In the genomic region with DNA sequence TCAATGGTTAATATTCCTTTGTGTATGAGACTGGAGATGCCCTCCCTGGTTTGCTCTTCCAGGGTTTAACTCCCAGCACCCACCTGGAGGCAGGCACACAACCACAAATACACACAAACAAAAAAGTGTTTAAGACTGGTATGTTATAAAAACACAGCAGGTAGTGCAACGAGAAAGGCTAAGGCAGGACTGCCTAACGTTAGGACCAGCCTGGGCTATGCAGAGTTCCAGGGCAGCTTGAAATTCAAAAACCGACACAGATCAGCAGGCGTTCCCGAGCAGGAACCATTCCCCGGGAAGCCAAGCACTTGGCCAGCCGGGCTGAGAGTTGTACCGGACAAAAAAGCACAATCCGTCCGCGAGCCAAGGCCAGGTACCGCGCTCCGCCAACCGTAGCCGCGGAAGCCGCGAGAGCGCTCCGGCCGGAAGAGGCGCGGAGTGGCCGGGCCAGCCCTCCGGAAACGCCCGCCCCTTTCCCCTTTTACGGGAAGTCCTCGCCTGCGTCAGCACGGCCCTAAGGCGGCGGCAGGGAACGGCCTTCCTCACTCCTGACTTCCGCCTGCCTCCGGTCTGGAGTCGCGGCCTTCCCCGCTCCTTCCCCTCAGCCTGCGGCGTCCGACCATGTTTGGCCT, we compare ENCODE assay signal across 8 mouse cellular contexts. TPM values are rescaled to one million over a fixed set of nuclear protein-coding genes. Genes with fewer than 3 reads are reported as not detected.
DNase-seq lines count a peak whose midpoint lies in the region; ATAC-seq and TF ChIP-seq lines count a peak whose summit lies in the region.

TSS of gene Mcl1 (plus strand) at position 553 of the 632 bp plus-strand sequence.

- under 1% methylated on average over 40 of the region's 43 CpGs for WGBS in hindbrain, embryonic 11.5 days
- WGBS in lung, postnatal 0 days = 2% methylated on average over 40 of the region's 43 CpGs

- peak within 1 kb of the TSS; percentile 95 for H3K4me3 ChIP-seq in hindbrain, embryonic 11.5 days (ENCODE audit: low read depth, low read length)
- H3K4me3 ChIP-seq in lung, postnatal 0 days (ENCODE audit: low read depth, low read length) = peak within 1 kb of the TSS; percentile 99

- H3K4me2 ChIP-seq in hindbrain, embryonic 11.5 days (replicated peaks; ENCODE audit: low read depth, low read length) = peak within 1 kb of the TSS; percentile 86
- peak within 1 kb of the TSS; percentile 71 for H3K4me2 ChIP-seq in lung, postnatal 0 days (replicated peaks; ENCODE audit: low read depth, low read length)

- no peaks in the 10 kb centered on the region for H3K36me3 ChIP-seq in hindbrain, embryonic 11.5 days (ENCODE audit: control insufficient read depth, insufficient read depth, low read length)
- peaks cover 22% of the 10 kb centered on the region; the same call in 1 of the 2 replicates for H3K36me3 ChIP-seq in lung, postnatal 0 days (ENCODE audit: insufficient read depth, low read length)

- TF ChIP-seq EP300 in lung, postnatal 0 days (IDR thresholded peaks at IDR 0.05) = peak; percentile 81

- peak; percentile 27; the same call in 1 of the 2 replicates for TF ChIP-seq CTCF in lung, postnatal 0 days (IDR thresholded peaks at IDR 0.05)

- peaks cover 3% of the 10 kb centered on the region for H3K4me1 ChIP-seq in hindbrain, embryonic 11.5 days (replicated peaks; ENCODE audit: control insufficient read depth, insufficient read depth, low read length)
- peaks cover 20% of the 10 kb centered on the region for H3K4me1 ChIP-seq in lung, postnatal 0 days (ENCODE audit: insufficient read depth, low read depth, low read length)

- peak within 1 kb of the TSS; percentile 98 for H3K27ac ChIP-seq in hindbrain, embryonic 11.5 days (ENCODE audit: low read depth, low read length)
- peak within 1 kb of the TSS; percentile 100 for H3K27ac ChIP-seq in lung, postnatal 0 days (ENCODE audit: low read length)

- no peaks in the 10 kb centered on the region for H3K9me3 ChIP-seq in hindbrain, embryonic 11.5 days (ENCODE audit: control insufficient read depth, low read length)
- H3K9me3 ChIP-seq in lung, postnatal 0 days (ENCODE audit: low read length) = no peaks in the 10 kb centered on the region

- H3K9ac ChIP-seq in hindbrain, embryonic 11.5 days (ENCODE audit: low read depth, low read length) = peak within 1 kb of the TSS; percentile 99
- H3K9ac ChIP-seq in lung, postnatal 0 days (replicated peaks; ENCODE audit: low read depth) = peak within 1 kb of the TSS; percentile 100

- no peaks in the 10 kb centered on the region for H3K27me3 ChIP-seq in hindbrain, embryonic 11.5 days (ENCODE audit: control insufficient read depth, insufficient read depth, low read length)
- no peaks in the 10 kb centered on the region for H3K27me3 ChIP-seq in lung, postnatal 0 days (replicated peaks; ENCODE audit: insufficient read depth, low read length)

- DNase-seq in Muller cell, postnatal 12 days (ENCODE audit: inconsistent ontology term) = peak; percentile 98
- peak; percentile 94 for DNase-seq in cerebellum, adult 9-11 months
- peak; percentile 84 to 93 for DNase-seq in frontal cortex, postnatal 10 days (ENCODE audit: low spot score in 2 of 2)
- peak; percentile 94 for DNase-seq in hindbrain, embryonic 11.5 days (ENCODE audit: low spot score)
- peak; percentile 93 to 94 for DNase-seq in layer of hippocampus, postnatal 10 days (ENCODE audit: low spot score in 2 of 2)
- DNase-seq in lung, postnatal 0 days (ENCODE audit: low spot score) = peak; percentile 98
- peak; percentile 95 for DNase-seq in ovary, postnatal 10 days (ENCODE audit: low spot score)
- DNase-seq in thymus, postnatal 0 days (ENCODE audit: low spot score) = peak; percentile 89

- peak; percentile 97 for ATAC-seq in hindbrain, embryonic 11.5 days (ENCODE audit: low FRiP score)
- ATAC-seq in lung, postnatal 0 days = peak; percentile 92

RNA-seq across cellular contexts. Expression of gene Mcl1, which starts in this region (rescaled TPM):
- 76.1 and 87.4 TPM in 2 replicates for polyA plus RNA-seq in hindbrain, embryonic 11.5 days (2014; fragmentation: Nextera tagmentation; extraction: Ambion mirVana)
- 10 to 100 TPM; 68.0 TPM for total RNA-seq in layer of hippocampus, postnatal 10 days (2021)
- polyA plus RNA-seq in lung, postnatal 0 days (2015; fragmentation: Nextera tagmentation; extraction: Ambion mirVana) = 99.6 and 101 TPM in 2 replicates
- 81.3 and 91.3 TPM in 2 replicates for polyA plus RNA-seq in thymus, postnatal 0 days (2015; fragmentation: Nextera tagmentation; extraction: Ambion mirVana)

Comparison
In these comparisons a context has a peak if more than half of its experiments do, and no peak if none do; other contexts are left out.
1. Peak in every context shown above with its lines: DNase-seq, ATAC-seq, H3K4me3 ChIP-seq and H3K27ac ChIP-seq.